Mouse (Mus musculus) T-helper 2 cell (primary cell): ENCODE measurements around the gene Sh3bp5l.

Experiments
- in situ Hi-C: fragments of 300-600 bp; cut with MboI, MseI; formaldehyde crosslinking; loops from one replicate; pipeline ENCODE4 v1.15.1; 2025; ENCODE audit warnings: high pct_unique_total_duplicates

Gene Sh3bp5l

DNA sequence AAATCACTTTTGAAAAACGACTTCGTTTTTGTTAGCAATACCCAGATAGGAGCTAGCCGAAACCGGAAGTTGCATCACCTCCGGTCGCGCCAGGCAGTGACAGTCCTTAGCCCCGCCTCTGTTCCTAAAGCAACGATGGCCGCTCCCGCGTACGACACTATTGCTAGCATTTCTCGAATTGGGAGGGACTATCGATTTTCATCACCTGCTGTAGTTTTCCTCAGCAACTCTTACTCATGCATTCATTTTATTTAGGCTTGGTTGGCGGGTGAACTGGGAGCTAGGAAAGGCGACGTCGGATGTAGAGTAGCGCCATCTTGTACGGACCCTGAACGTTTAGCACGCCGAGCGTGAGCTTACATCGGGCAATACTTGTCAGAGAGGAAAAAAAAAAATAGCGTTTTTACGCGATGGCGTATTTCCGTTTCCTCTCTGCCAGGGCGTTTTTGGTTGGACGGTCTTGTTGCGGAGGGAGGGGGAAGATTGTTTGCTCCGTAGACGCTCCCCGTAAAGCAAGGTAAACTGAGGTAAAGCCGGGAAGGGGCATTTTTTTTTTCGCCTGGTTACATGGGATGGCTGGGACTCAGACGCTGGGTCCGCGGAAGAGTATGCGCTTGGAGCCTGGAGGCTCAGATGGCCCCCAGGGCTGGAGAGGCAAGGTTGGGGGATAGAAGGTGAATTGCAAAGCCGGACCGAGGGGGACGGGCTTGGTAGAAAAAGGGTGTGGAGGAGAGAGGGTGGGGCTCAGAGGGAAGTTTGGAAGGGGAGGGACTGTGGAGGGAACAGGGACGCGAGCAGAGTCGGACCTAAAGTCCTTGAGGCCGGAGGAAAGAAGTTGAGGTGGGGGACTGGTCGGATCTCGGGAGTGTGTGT is at the start of gene Sh3bp5l, which contains the start of gene Zfp672:
Sh3bp5l (plus strand) TSS at position 449 of the 873 bp plus-strand sequence.
Zfp672 (minus strand) TSS at position 64 of the 873 bp plus-strand sequence.
- in situ Hi-C loops, result no loop called here

DNA sequence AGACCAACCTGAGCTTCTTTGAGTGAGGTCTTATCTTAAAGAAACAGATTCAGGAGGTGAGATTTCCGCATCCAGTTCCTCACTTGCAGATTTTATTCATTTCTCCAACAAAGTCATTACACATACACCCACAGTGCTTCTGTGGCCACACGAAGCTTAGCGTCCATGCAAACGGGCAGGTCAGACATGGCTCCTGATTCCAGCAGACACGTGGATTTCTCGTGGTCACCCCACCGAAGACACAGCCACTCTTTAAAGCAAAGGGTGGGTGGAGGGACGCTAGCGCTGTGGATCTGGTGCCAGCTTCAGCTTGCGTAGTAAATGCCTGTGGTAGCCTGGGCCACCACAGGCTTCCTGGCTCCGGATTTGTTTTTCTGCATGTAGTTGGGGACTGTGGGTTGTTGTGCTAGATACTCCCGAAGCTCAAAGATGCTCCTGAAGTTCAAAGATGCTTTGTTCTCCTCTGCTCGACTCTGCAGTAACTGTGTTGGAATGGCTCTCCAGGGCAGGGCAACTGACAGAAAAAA is 48.5 kb upstream of the Sh3bp5l start:
- in situ Hi-C loops, result no loop called here

GRCm38 (mm10) chr11:58282518-58282917 is 48.0 kb upstream of the Sh3bp5l start:
- in situ Hi-C loops, result no loop called here

DNA sequence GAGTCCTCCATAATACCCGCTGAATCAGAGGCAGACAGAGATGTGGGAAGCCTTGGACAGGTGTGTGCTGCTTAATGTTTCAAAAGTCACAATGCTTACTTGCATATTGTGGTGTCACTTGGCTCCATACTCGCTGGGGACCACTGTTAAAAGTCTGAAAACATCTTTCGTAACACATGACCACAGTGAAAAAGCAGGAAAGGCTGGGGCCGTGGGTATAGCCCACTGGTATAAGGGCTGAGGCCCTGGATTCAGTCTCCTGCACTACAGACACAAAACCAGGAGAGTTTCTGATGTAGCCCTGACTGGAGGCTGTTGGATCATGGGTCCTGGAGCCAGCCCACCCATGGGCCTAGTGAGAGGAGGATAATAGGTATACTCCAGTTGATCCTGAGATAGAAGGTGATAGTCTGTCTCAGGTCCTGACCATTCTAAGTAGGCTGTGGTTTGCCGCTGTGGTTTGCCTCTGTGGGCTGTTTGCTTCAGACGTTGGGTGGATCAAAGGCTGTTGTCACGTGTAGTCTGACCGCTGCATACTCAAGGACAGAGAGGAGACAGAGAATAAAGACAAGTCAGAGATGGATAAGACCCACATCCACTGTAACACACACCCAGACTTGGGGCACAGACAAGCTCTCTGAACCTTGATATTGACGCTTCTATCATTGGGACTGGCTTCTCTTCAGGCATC is 40.4 kb upstream of the Sh3bp5l start:
- in situ Hi-C loops, result no loop called here

DNA sequence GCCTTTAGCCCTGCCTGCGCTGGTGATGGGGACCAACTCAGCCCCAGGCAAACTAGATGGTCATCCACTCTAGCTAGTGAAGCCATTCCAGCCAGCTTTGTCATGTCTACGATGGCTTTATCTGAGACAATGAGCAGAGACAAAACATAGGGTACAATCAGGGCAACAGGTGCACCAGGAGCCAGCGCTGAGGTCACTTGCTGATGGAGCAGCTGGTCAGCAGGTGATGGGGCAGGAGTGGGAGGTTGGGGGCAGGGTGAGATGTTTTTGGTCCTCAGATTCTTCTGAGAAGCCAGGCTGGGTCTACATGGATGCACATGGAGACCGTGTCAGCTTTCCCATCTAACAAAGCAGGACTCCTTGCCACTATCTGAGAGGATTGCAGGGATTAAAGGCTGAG is 39.7 kb upstream of the Sh3bp5l start:
- in situ Hi-C loops, result no loop called here

- in situ Hi-C loops, result no loop called here
Measured at GRCm38 (mm10) chr11:58292791-58293190, 37.7 kb upstream of the Sh3bp5l start.

DNA sequence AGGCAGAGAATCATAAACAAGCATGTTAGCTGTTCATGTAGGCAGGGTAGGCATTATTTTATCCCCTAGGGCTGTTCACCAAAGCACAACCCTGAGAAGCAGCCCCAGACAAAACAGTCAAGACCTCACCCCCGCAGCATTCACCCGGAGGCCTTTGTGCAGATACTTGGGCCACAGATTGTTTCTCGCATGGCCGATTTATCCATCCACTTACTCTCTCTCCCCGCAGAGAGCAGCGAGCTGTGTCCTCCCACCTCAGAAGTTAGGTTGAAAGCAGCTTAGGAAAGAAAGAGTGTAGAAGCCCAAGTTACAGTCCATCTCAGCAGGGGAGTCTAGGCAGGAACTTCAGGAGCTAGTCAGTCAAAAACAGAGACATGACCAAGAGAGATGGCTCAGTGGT is 33.1 kb upstream of the Sh3bp5l start:
- in situ Hi-C loops, result no loop called here

- in situ Hi-C loops, result loop anchor here (5.0 to 25.0 kb wide), 2 partner anchors 129 to 339 kb away; partner anchors contain the start of gene Mrpl22
Measured at GRCm38 (mm10) chr11:58301057-58301456, 29.5 kb upstream of the Sh3bp5l start.

GRCm38 (mm10) chr11:58301837-58302754 is 28.4 kb upstream of the Sh3bp5l start:
- in situ Hi-C loops, result loop anchor here (5.0 to 25.0 kb wide), 2 partner anchors 130 to 340 kb away; partner anchors contain the start of gene Mrpl22

DNA sequence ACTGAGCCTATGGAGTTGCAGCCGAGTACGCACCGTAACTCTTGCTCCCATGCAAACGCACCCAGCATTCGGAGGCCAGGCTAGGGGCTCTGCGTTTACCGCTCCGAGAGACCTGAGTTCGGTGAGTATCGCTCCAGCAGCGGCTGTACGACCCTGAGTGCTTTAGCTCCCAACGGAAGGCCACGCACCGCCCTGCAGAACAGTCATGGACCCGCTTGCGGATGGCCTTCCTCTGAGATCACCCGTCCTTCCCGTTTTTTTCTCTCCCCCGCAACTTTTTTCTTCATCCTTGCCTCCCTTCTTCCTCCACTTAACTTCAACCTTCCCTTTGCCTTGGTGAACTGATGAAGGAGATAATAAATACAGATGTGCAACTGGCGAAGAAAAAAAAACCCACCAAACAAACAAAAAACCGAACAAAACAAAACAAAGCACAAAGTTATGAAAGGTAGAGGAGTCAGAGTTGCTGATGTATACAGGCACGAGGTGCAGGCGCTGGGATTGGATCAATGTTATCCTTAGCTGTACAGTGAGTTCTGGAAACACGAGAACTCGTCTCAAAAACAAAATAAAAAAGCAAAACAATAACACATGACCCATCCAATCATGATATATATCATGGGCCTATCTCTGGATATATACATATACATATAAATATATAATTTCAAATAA is 27.6 kb upstream of the Sh3bp5l start:
- in situ Hi-C loops, result loop anchor here (5.0 to 25.0 kb wide), 2 partner anchors 131 to 341 kb away; partner anchors contain the start of gene Mrpl22

DNA sequence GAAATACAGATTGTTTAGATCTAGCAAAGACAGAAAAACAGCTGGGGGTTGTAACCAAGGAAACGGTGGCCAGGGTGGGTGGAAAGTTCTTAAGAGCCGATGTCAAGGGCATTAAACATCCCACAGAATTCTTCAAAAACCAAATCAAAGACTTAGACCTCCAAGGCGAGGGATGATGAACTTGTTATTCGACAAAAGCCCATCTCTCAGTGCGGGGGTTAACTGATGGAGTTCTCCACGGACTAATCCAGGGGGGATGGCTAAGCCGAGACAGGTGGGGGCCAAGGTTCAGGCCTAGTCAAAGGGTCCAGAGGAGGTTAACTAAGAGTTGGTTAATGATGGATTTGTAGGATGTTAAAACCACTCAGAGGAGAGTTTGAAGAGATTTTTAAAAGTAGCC is 26.9 kb upstream of the Sh3bp5l start:
- in situ Hi-C loops, result loop anchor here (5.0 to 25.0 kb wide), 2 partner anchors 131 to 341 kb away; partner anchors contain the start of gene Mrpl22

DNA sequence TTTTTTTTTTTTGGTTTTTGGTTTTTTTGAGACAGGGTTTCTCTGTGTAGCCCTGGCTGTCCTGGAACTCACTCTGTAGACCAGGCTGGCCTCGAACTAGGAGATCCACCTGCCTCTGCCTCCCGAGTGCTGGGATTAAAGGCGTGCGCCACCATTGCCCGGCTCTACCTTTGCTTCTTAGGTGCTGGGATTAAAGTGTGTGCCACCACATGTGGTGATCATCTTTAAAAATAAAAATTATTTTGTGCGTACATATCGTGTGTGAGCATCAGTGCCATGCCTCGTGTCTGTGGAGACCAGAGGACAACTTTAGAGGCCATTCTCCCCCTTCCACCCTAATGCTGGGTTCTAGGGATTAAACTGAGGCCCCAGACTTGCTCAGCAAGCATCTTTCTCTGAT is 25.2 kb upstream of the Sh3bp5l start:
- in situ Hi-C loops, result loop anchor here (25.0 kb wide), 1 partner anchor 343 kb away; no protein-coding TSS in a partner anchor

DNA sequence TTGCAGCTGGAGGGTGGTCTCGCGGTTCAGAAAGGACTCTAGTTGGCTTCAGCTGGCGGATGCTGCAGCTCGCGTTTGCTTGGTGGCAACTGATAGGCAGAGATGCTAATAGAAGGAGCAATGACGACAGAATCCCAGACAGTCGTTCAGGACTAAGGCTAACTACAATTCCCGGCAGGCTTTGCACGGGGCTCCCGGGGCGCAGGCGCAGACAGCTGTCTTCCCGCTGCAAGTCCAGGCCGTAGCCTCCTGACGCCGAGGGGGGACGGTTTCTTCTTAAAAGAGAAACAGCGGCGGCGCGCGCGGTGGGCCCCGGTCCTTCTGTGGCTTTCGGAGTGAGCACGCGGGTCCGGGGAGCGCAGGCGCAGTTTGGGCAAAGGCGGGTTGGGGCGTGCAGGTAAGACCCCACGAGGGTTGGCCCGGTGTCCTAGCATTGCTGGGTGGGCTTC is 23.6 kb upstream of the Sh3bp5l start, which contains the start of gene Zfp692:
Zfp692 (plus strand) TSS at position 210 of the 449 bp plus-strand sequence.
- in situ Hi-C loops, result loop anchor here (25.0 kb wide), 1 partner anchor 345 kb away; no protein-coding TSS in a partner anchor

DNA sequence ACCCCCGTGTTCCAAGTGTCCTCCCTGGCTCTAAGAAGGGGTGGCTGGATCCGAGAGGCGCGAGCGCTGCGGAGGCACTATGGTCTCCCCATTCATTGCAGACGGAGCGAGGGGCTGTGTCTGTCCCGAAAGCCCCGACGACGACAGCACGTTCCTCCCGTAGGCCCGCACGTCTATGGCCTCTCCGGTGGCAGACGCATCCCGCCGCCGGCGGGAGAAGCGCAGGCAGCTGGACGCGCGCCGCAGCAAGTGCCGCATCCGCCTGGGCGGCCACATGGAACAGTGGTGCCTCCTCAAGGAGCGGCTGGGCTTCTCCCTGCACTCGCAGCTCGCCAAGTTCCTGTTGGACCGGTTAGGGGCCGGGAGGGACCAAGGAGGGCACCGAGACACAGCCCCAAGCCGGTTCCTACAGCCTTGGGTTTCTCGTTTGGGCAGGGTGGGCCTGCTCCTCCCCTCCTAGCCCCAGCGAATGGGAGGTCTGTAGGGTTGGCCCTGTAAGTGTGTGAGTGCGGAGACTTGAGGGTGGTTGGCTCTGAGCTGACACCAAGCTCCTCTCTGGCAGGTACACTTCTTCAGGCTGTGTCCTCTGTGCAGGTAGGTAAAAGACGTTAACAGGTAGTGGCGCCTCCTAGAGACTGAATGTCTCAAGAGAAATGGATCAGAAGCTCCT is 23.0 kb upstream of the Sh3bp5l start:
- in situ Hi-C loops, result loop anchor here (25.0 kb wide), 1 partner anchor 345 kb away; no protein-coding TSS in a partner anchor

DNA sequence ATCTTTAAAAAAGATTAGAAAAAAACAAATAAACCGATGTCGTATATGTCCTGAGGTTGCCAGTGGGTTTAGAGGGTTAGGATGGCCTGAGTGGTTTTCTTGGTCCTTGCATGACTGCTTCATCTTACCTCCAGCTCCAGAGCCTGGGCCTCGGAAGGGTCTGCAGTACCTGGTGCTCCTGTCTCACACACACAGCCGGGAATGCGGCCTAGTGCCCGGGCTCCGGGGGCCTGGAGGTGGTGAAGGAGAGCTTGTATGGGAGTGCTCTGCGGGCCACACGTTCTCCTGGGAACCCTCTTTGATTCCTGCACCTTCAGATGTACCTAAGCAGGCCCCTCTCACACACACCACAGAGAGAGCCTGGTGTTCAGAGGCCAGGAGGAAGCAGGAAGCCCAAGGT is 21.9 kb upstream of the Sh3bp5l start:
- in situ Hi-C loops, result loop anchor here (25.0 kb wide), 1 partner anchor 346 kb away; no protein-coding TSS in a partner anchor

DNA sequence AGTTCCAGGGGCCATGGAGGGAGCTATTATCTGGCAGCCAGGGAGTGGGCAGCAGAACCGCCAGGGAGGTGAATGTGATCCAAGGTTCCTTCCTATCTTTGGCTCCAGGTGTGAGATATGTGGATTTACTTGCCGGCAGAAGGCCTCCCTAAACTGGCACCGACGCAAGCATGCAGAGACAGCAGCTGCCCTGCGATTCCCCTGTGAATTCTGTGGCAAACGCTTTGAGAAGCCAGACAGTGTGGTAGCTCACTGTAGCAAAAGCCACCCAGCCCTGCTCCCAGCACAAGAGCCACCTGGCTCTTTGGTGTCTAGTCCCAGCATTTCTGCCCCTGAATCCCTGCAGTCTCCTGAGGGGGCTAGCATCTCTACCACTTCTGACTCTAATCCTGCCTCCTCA is 16.5 kb upstream of the Sh3bp5l start:
- in situ Hi-C loops, result loop anchor here (25.0 kb wide), 1 partner anchor 352 kb away; no protein-coding TSS in a partner anchor

GRCm38 (mm10) chr11:58315536-58316168 is 14.9 kb upstream of the Sh3bp5l start:
- in situ Hi-C loops, result loop anchor here (25.0 kb wide), 1 partner anchor 353 kb away; no protein-coding TSS in a partner anchor

DNA sequence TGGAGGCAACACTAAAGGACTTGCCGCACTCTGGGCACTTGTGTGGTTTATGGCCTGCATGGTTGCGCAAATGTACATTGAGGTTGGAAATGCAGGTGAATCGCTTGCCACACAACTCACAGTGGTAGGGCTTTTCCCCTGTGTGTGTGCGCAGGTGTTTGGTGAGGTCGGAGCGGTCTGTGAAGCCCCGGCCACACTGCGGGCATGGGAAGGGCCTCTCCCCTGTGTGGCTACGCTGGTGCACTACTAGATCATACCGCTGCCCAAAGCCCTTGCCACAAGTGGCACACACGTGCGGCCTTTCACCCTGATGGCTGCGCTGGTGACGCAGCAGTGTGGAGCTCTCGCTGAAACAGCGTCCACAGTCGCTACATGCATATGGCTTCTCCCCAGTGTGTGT is 14.2 kb upstream of the Sh3bp5l start:
- in situ Hi-C loops, result loop anchor here (25.0 kb wide), 1 partner anchor 354 kb away; no protein-coding TSS in a partner anchor
